In the genomic region with DNA sequence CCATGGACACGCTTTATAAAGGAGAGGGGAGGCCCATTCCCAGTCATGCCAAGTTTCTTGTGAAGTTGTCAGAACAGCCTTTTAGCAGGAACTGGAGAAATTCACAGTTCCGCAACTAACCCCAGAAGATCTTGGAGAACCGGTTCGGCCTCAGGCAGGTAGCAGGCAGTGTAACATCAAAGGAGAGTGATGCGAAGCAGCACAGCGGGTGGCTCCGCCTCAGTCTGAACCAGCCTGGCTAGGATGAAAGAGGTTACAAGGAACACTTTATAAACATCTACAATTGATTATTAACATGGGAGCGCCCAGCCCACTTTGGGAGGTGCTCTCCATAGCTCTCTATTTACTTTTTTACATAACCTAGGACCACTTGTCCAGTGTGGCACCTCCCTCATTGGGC, we compare ENCODE assay signal across 13 mouse cellular contexts. TPM values are rescaled to one million over a fixed set of nuclear protein-coding genes. Genes with fewer than 3 reads are reported as not detected.
A peak's percentile ranks its signal among the peaks of the same experiment; 100 is the strongest.
DNase-seq lines count a peak whose midpoint lies in the region; ATAC-seq and TF ChIP-seq lines count a peak whose summit lies in the region.
"Had no signal": no experiment of that assay in that cellular context is flagged by ENCODE, and none has a peak within 500 bp of the region (broad histone marks: within the 10 kb centered on the region; RNA-seq: fewer than 3 reads in every experiment).

No protein-coding gene starts in this region.

- H3K27me3 ChIP-seq in kidney, embryonic 15.5 days, result no peaks in the 10 kb centered on the region
- no peaks in the 10 kb centered on the region for H3K27me3 ChIP-seq in midbrain, embryonic 14.5 days (ENCODE audit: control insufficient read depth, insufficient read depth, low read length)
- H3K27me3 ChIP-seq in midbrain, embryonic 13.5 days, result no peaks in the 10 kb centered on the region
- no peaks in the 10 kb centered on the region for H3K27me3 ChIP-seq in embryonic facial prominence, embryonic 10.5 days (replicated peaks; ENCODE audit: low read depth, poor library complexity, severe bottlenecking)
- H3K27me3 ChIP-seq in midbrain, postnatal 0 days (ENCODE audit: insufficient read depth, low read length), result no peaks in the 10 kb centered on the region
- H3K27me3 ChIP-seq: hindbrain, embryonic 15.5 days had no signal

- no peaks in the 10 kb centered on the region for H3K9me3 ChIP-seq in kidney, embryonic 15.5 days (replicated peaks)
- no peaks in the 10 kb centered on the region for H3K9me3 ChIP-seq in midbrain, embryonic 14.5 days (ENCODE audit: control insufficient read depth, low read length)
- H3K9me3 ChIP-seq in midbrain, embryonic 13.5 days, result no peaks in the 10 kb centered on the region
- H3K9me3 ChIP-seq in embryonic facial prominence, embryonic 10.5 days, result no peaks in the 10 kb centered on the region
- no peaks in the 10 kb centered on the region for H3K9me3 ChIP-seq in midbrain, postnatal 0 days (ENCODE audit: low read length)
- H3K9me3 ChIP-seq: hindbrain, embryonic 15.5 days had no signal

- ATAC-seq in kidney, embryonic 15.5 days (replicated peaks; ENCODE audit: low FRiP score), result peak; percentile 83
- no peak for ATAC-seq in midbrain, embryonic 14.5 days (ENCODE audit: low FRiP score, low TSS enrichment)
- ATAC-seq in midbrain, embryonic 13.5 days, result no peak
- peak; percentile 52 for ATAC-seq in midbrain, postnatal 0 days (ENCODE audit: low FRiP score)

- no peak overlapping the region for H3K9ac ChIP-seq in kidney, embryonic 15.5 days
- no peak overlapping the region for H3K9ac ChIP-seq in midbrain, embryonic 14.5 days (replicated peaks; ENCODE audit: low read length)
- H3K9ac ChIP-seq in midbrain, embryonic 13.5 days (replicated peaks), result no peak overlapping the region
- no peak overlapping the region for H3K9ac ChIP-seq in midbrain, postnatal 0 days (replicated peaks; ENCODE audit: low read length, poor library complexity, severe bottlenecking)
- H3K9ac ChIP-seq: hindbrain, embryonic 15.5 days; liver, embryonic 14.5 days had no signal

- H3K27ac ChIP-seq in kidney, embryonic 15.5 days, result no peak overlapping the region
- no peak overlapping the region for H3K27ac ChIP-seq in midbrain, embryonic 14.5 days (replicated peaks; ENCODE audit: low read depth, low read length)
- H3K27ac ChIP-seq in midbrain, embryonic 13.5 days, result no peak overlapping the region
- H3K27ac ChIP-seq in embryonic facial prominence, embryonic 10.5 days (replicated peaks), result no peak overlapping the region
- H3K27ac ChIP-seq in midbrain, postnatal 0 days (ENCODE audit: low read depth, low read length), result no peak overlapping the region
- H3K27ac ChIP-seq: hindbrain, embryonic 15.5 days; liver, embryonic 14.5 days had no signal

- no peaks in the 10 kb centered on the region for H3K4me1 ChIP-seq in kidney, embryonic 15.5 days
- H3K4me1 ChIP-seq in midbrain, embryonic 14.5 days (ENCODE audit: control insufficient read depth, insufficient read depth, low read length), result no peaks in the 10 kb centered on the region
- H3K4me1 ChIP-seq in midbrain, embryonic 13.5 days (replicated peaks), result no peaks in the 10 kb centered on the region
- no peaks in the 10 kb centered on the region for H3K4me1 ChIP-seq in embryonic facial prominence, embryonic 10.5 days
- H3K4me1 ChIP-seq in midbrain, postnatal 0 days (ENCODE audit: insufficient read depth, low read length), result no peaks in the 10 kb centered on the region
- H3K4me1 ChIP-seq: hindbrain, embryonic 15.5 days had no signal

- no peaks in the 10 kb centered on the region for H3K36me3 ChIP-seq in kidney, embryonic 15.5 days
- H3K36me3 ChIP-seq in midbrain, embryonic 14.5 days (ENCODE audit: control insufficient read depth, insufficient read depth, low read length), result peaks cover 21% of the 10 kb centered on the region
- H3K36me3 ChIP-seq in midbrain, embryonic 13.5 days, result 0 out of 2 replicates have a peak, but pooled peaks cover 13% of the 10 kb centered on the region
- no peaks in the 10 kb centered on the region for H3K36me3 ChIP-seq in embryonic facial prominence, embryonic 10.5 days (replicated peaks)
- H3K36me3 ChIP-seq in midbrain, postnatal 0 days (ENCODE audit: insufficient read depth, low read length), result no peaks in the 10 kb centered on the region

- no peak for TF ChIP-seq CTCF in midbrain, postnatal 0 days (IDR thresholded peaks at IDR 0.05)

- H3K4me3 ChIP-seq in kidney, embryonic 15.5 days (replicated peaks), result no peak overlapping the region
- no peak overlapping the region for H3K4me3 ChIP-seq in midbrain, embryonic 14.5 days (replicated peaks; ENCODE audit: low read depth, low read length)
- no peak overlapping the region for H3K4me3 ChIP-seq in midbrain, embryonic 13.5 days (replicated peaks)
- no peak overlapping the region for H3K4me3 ChIP-seq in embryonic facial prominence, embryonic 10.5 days
- H3K4me3 ChIP-seq in midbrain, postnatal 0 days (ENCODE audit: low read depth, low read length), result no peak overlapping the region
- H3K4me3 ChIP-seq: hindbrain, embryonic 15.5 days had no signal

- WGBS in kidney, embryonic 15.5 days, result 31% methylated on average over 8 of the region's 8 CpGs
- WGBS in midbrain, embryonic 14.5 days, result 38% methylated on average over 8 of the region's 8 CpGs
- 39% methylated on average over 8 of the region's 8 CpGs for WGBS in midbrain, embryonic 13.5 days
- WGBS in embryonic facial prominence, embryonic 10.5 days, result 32% methylated on average over 8 of the region's 8 CpGs
- 32% methylated on average over 8 of the region's 8 CpGs for WGBS in midbrain, postnatal 0 days

- DNase-seq in kidney, adult 11 months, result no peak
- peak; percentile 28 for DNase-seq in midbrain, embryonic 14.5 days
- DNase-seq in embryonic facial prominence, embryonic 10.5 days (ENCODE audit: low spot score), result peak; percentile 21
- no peak for DNase-seq in midbrain, postnatal 0 days (ENCODE audit: low spot score)
- no peak for DNase-seq in layer of hippocampus, adult 9-11 months
- no peak for DNase-seq in right cerebral cortex, postnatal 4 days
- DNase-seq: cerebellum, adult 18-20 months had no signal

- no peak overlapping the region for H3K4me2 ChIP-seq in kidney, embryonic 15.5 days
- no peak overlapping the region for H3K4me2 ChIP-seq in midbrain, embryonic 14.5 days (ENCODE audit: low read length)
- H3K4me2 ChIP-seq in midbrain, embryonic 13.5 days (replicated peaks), result no peak overlapping the region
- no peak overlapping the region for H3K4me2 ChIP-seq in midbrain, postnatal 0 days (ENCODE audit: low read depth, low read length, poor library complexity, severe bottlenecking)
- H3K4me2 ChIP-seq: hindbrain, embryonic 15.5 days had no signal

RNA-seq across cellular contexts. Expression of gene Gad2, which starts 55.1 kb away (rescaled TPM):
- polyA plus RNA-seq in kidney, embryonic 15.5 days (2015; fragmentation: Nextera tagmentation; extraction: Ambion mirVana), result 0.08 and 0.15 TPM in 2 replicates
- polyA plus RNA-seq in midbrain, embryonic 14.5 days (2014; fragmentation: Nextera tagmentation; extraction: Ambion mirVana), result 58.7 and 62.4 TPM in 2 replicates
- polyA plus RNA-seq in midbrain, embryonic 13.5 days (2015; fragmentation: Nextera tagmentation; extraction: Ambion mirVana), result 84.0 and 90.6 TPM in 2 replicates
- 1.7 and 3.4 TPM in 2 replicates for polyA plus RNA-seq in embryonic facial prominence, embryonic 10.5 days (2016; fragmentation: Nextera tagmentation; extraction: Ambion mirVana)
- total RNA-seq in midbrain, postnatal 0 days (2014; rRNA removed), result 49.4 and 77.6 TPM in 2 replicates
- 43.2 and 52.6 TPM in 2 replicates for polyA plus RNA-seq in midbrain, postnatal 0 days (2015; fragmentation: Nextera tagmentation; extraction: Ambion mirVana)
- total RNA-seq: gastrocnemius, postnatal 4 days; neutrophil, adult 5-6 weeks had no signal
- polyA plus RNA-seq: liver, embryonic 14.5 days had no signal

Comparison
In these comparisons a context has a peak if more than half of its experiments do, and no peak if none do; other contexts are left out.
1. ATAC-seq: peak in kidney, embryonic 15.5 days (single experiment) and midbrain, postnatal 0 days (single experiment); none in midbrain, embryonic 14.5 days (single experiment) and midbrain, embryonic 13.5 days (single experiment).
2. DNase-seq: peak in midbrain, embryonic 14.5 days (single experiment) and embryonic facial prominence, embryonic 10.5 days (single experiment); none in kidney, adult 11 months (single experiment), midbrain, postnatal 0 days (single experiment), layer of hippocampus, adult 9-11 months (single experiment) and right cerebral cortex, postnatal 4 days (single experiment).
3. RNA of gene Gad2, which starts 55.1 kb away (polyA plus RNA-seq): 84.0 to 90.6 TPM in midbrain, embryonic 13.5 days, 58.7 to 62.4 TPM in midbrain, embryonic 14.5 days and 43.2 to 52.6 TPM in midbrain, postnatal 0 days; 1.7 to 3.4 TPM in embryonic facial prominence, embryonic 10.5 days and 0.08 to 0.15 TPM in kidney, embryonic 15.5 days; every median in the first group is over 10 times any median in the second.